Mouse (Mus musculus): Measurements from ENCODE around the gene Krt36. TPM values are rescaled to one million over a fixed set of nuclear protein-coding genes. Genes with fewer than 3 reads are reported as not detected.
A peak's percentile ranks its signal among the peaks of the same experiment; 100 is the strongest.

Gene Krt36
- not detected in 2 replicates for polyA plus RNA-seq (2014; fragmentation: Nextera tagmentation; extraction: Ambion mirVana)

GRCm38 (mm10) chr11:100105576-100106122 lies at the start of gene Krt36:
Gene Krt36 (minus strand): TSS chr11:100105626.
- no peaks in the 10 kb centered on the region for H3K4me1 ChIP-seq (replicated peaks; ENCODE audit: control insufficient read depth, insufficient read depth, low read length)
- no peak for ATAC-seq (ENCODE audit: low FRiP score)
- no peaks in the 10 kb centered on the region for H3K36me3 ChIP-seq (replicated peaks; ENCODE audit: control insufficient read depth, insufficient read depth)
- no peak within 1 kb of the TSS for H3K9ac ChIP-seq
- H3K9me3 ChIP-seq (ENCODE audit: control insufficient read depth, low read length) = no peaks in the 10 kb centered on the region
- no peak within 1 kb of the TSS for H3K27ac ChIP-seq
- DNase-seq (ENCODE audit: low spot score) = no peak
- H3K4me2 ChIP-seq (replicated peaks) = no peak within 1 kb of the TSS
- WGBS = 91% methylated on average over 6 of the region's 6 CpGs
- H3K27me3 ChIP-seq (ENCODE audit: control insufficient read depth, insufficient read depth, low read length) = no peaks in the 10 kb centered on the region
- no peak within 1 kb of the TSS for H3K4me3 ChIP-seq (replicated peaks; ENCODE audit: low read length)

- 40% methylated on average over 9 of the region's 9 CpGs for WGBS
- no peak for ATAC-seq (ENCODE audit: low FRiP score)
Observed at GRCm38 (mm10) chr11:100148615-100149330, 43.3 kb upstream of the Krt36 start, which contains the start of gene Krt19. Gene Krt19 (minus strand): TSS chr11:100148665.

GRCm38 (mm10) chr11:100147566-100148353 lies 42.3 kb upstream of the Krt36 start:
- ATAC-seq (ENCODE audit: low FRiP score) (no peak), DNase-seq (ENCODE audit: low spot score) (no peak)
- H3K36me3 ChIP-seq (replicated peaks; ENCODE audit: control insufficient read depth, insufficient read depth) = no peaks in the 10 kb centered on the region
- WGBS = 78% methylated on average over 5 of the region's 5 CpGs
- peaks cover 38% of the 10 kb centered on the region for H3K27me3 ChIP-seq (ENCODE audit: control insufficient read depth, insufficient read depth, low read length)
- H3K4me3 ChIP-seq (replicated peaks; ENCODE audit: low read length) = no peak overlapping the region
- H3K9me3 ChIP-seq (ENCODE audit: control insufficient read depth, low read length) = no peaks in the 10 kb centered on the region
- H3K4me1 ChIP-seq (replicated peaks; ENCODE audit: control insufficient read depth, insufficient read depth, low read length) = peaks cover 3% of the 10 kb centered on the region
- H3K27ac ChIP-seq = no peak overlapping the region
- H3K9ac ChIP-seq = no peak overlapping the region
- no peak overlapping the region for H3K4me2 ChIP-seq (replicated peaks)

More at GRCm38 (mm10) chr11:100148615-100149330, 43.3 kb upstream of the Krt36 start, which contains the start of gene Krt19:
- Histone ChIP-seq H3K4me3 (replicated peaks; ENCODE audit: low read length) (no peak within 1 kb of the TSS), H3K9ac (no peak within 1 kb of the TSS), H3K4me1 (replicated peaks; ENCODE audit: control insufficient read depth, insufficient read depth, low read length) (peaks cover 3% of the 10 kb centered on the region), H3K27me3 (ENCODE audit: control insufficient read depth, insufficient read depth, low read length) (peaks cover 37% of the 10 kb centered on the region), H3K4me2 (replicated peaks) (no peak within 1 kb of the TSS), H3K27ac (no peak within 1 kb of the TSS), H3K9me3 (ENCODE audit: control insufficient read depth, low read length) (no peaks in the 10 kb centered on the region), H3K36me3 (replicated peaks; ENCODE audit: control insufficient read depth, insufficient read depth) (no peaks in the 10 kb centered on the region)
- DNase-seq (ENCODE audit: low spot score) = no peak

- DNase-seq (ENCODE audit: low spot score) (no peak), ATAC-seq (ENCODE audit: low FRiP score) (no peak)
- H3K9me3 ChIP-seq (ENCODE audit: control insufficient read depth, low read length) = no peaks in the 10 kb centered on the region
- peaks cover 3% of the 10 kb centered on the region for H3K4me1 ChIP-seq (replicated peaks; ENCODE audit: control insufficient read depth, insufficient read depth, low read length)
- no peaks in the 10 kb centered on the region for H3K36me3 ChIP-seq (replicated peaks; ENCODE audit: control insufficient read depth, insufficient read depth)
- H3K4me3 ChIP-seq (replicated peaks; ENCODE audit: low read length) = peak overlapping the region; percentile 17
- 2% methylated on average over 13 of the region's 13 CpGs for WGBS
- peaks cover 38% of the 10 kb centered on the region for H3K27me3 ChIP-seq (ENCODE audit: control insufficient read depth, insufficient read depth, low read length)
- 0 out of 2 replicates have a peak overlapping the region, but pooled peaks have one; percentile 11 for H3K9ac ChIP-seq
- H3K27ac ChIP-seq = no peak overlapping the region
- peak overlapping the region; percentile 48 for H3K4me2 ChIP-seq (replicated peaks)
Observed at GRCm38 (mm10) chr11:100145858-100146560, 40.6 kb upstream of the Krt36 start.

GRCm38 (mm10) chr11:100145104-100145503 lies 39.7 kb upstream of the Krt36 start:
- Histone ChIP-seq H3K9ac (no peak overlapping the region), H3K27me3 (ENCODE audit: control insufficient read depth, insufficient read depth, low read length) (peaks cover 38% of the 10 kb centered on the region), H3K27ac (no peak overlapping the region), H3K4me3 (replicated peaks; ENCODE audit: low read length) (peak overlapping the region; percentile 17), H3K4me1 (replicated peaks; ENCODE audit: control insufficient read depth, insufficient read depth, low read length) (peaks cover 3% of the 10 kb centered on the region), H3K9me3 (ENCODE audit: control insufficient read depth, low read length) (no peaks in the 10 kb centered on the region), H3K36me3 (replicated peaks; ENCODE audit: control insufficient read depth, insufficient read depth) (no peaks in the 10 kb centered on the region), H3K4me2 (replicated peaks) (peak overlapping the region; percentile 48)
- 2% methylated on average over 20 of the region's 20 CpGs for WGBS
- no peak for ATAC-seq (ENCODE audit: low FRiP score)
- DNase-seq (ENCODE audit: low spot score) = no peak

GRCm38 (mm10) chr11:100140966-100141365 lies 35.5 kb upstream of the Krt36 start:
- no peak overlapping the region for H3K27ac ChIP-seq
- H3K4me3 ChIP-seq (replicated peaks; ENCODE audit: low read length) = no peak overlapping the region
- DNase-seq (ENCODE audit: low spot score) (no peak), ATAC-seq (ENCODE audit: low FRiP score) (no peak)
- whole genome bisulfite sequencing = 85% methylated on average over 21 of the region's 21 CpGs
- H3K4me2 ChIP-seq (replicated peaks) = no peak overlapping the region
- peaks cover 23% of the 10 kb centered on the region for H3K27me3 ChIP-seq (ENCODE audit: control insufficient read depth, insufficient read depth, low read length)
- no peaks in the 10 kb centered on the region for H3K36me3 ChIP-seq (replicated peaks; ENCODE audit: control insufficient read depth, insufficient read depth)
- H3K9me3 ChIP-seq (ENCODE audit: control insufficient read depth, low read length) = no peaks in the 10 kb centered on the region
- H3K4me1 ChIP-seq (replicated peaks; ENCODE audit: control insufficient read depth, insufficient read depth, low read length) = peaks cover 11% of the 10 kb centered on the region
- H3K9ac ChIP-seq = no peak overlapping the region

- Histone ChIP-seq H3K27ac (no peak overlapping the region), H3K9ac (no peak overlapping the region), H3K27me3 (ENCODE audit: control insufficient read depth, insufficient read depth, low read length) (peaks cover 7% of the 10 kb centered on the region), H3K4me2 (replicated peaks) (no peak overlapping the region), H3K4me1 (replicated peaks; ENCODE audit: control insufficient read depth, insufficient read depth, low read length) (peaks cover 8% of the 10 kb centered on the region; the same call in 1 of the 2 replicates), H3K36me3 (replicated peaks; ENCODE audit: control insufficient read depth, insufficient read depth) (no peaks in the 10 kb centered on the region), H3K9me3 (ENCODE audit: control insufficient read depth, low read length) (no peaks in the 10 kb centered on the region), H3K4me3 (replicated peaks; ENCODE audit: low read length) (no peak overlapping the region)
- ATAC-seq (ENCODE audit: low FRiP score) (no peak), DNase-seq (ENCODE audit: low spot score) (no peak)
- 93% methylated on average over 2 of the region's 2 CpGs for WGBS
Observed at GRCm38 (mm10) chr11:100139391-100139790, 34.0 kb upstream of the Krt36 start.

- H3K27me3 ChIP-seq (ENCODE audit: control insufficient read depth, insufficient read depth, low read length) = peaks cover 2% of the 10 kb centered on the region; the same call in 1 of the 2 replicates
- no peak overlapping the region for H3K4me3 ChIP-seq (replicated peaks; ENCODE audit: low read length)
- no peak overlapping the region for H3K27ac ChIP-seq
- 52% methylated on average over 7 of the region's 7 CpGs for WGBS
- DNase-seq (ENCODE audit: low spot score) (no peak), ATAC-seq (ENCODE audit: low FRiP score) (no peak)
- no peak overlapping the region for H3K9ac ChIP-seq
- no peak overlapping the region for H3K4me2 ChIP-seq (replicated peaks)
- H3K4me1 ChIP-seq (replicated peaks; ENCODE audit: control insufficient read depth, insufficient read depth, low read length) = peaks cover 8% of the 10 kb centered on the region; the same call in 1 of the 2 replicates
- H3K9me3 ChIP-seq (ENCODE audit: control insufficient read depth, low read length) = no peaks in the 10 kb centered on the region
- no peaks in the 10 kb centered on the region for H3K36me3 ChIP-seq (replicated peaks; ENCODE audit: control insufficient read depth, insufficient read depth)
Observed at GRCm38 (mm10) chr11:100138809-100139208, 33.4 kb upstream of the Krt36 start.

Data from hindbrain, embryonic 14.5 days (tissue).